Mouse (Mus musculus) neural tube, embryonic 10.5 days (tissue): ENCODE measurements at regions not wholly inside any gene's neighbourhood (a gene's known extent, or its start where the extent isn't known, plus 50 kb on each side); places are given as distances from the start of the nearest gene placed in this dataset.

Experiments used
- DNase-seq: peaks from one replicate; pipeline ENCODE4 v3.0.0-alpha.2; 2017; ENCODE audit warnings: low spot score; ENCODE audit errors: extremely low spot score

DNA sequence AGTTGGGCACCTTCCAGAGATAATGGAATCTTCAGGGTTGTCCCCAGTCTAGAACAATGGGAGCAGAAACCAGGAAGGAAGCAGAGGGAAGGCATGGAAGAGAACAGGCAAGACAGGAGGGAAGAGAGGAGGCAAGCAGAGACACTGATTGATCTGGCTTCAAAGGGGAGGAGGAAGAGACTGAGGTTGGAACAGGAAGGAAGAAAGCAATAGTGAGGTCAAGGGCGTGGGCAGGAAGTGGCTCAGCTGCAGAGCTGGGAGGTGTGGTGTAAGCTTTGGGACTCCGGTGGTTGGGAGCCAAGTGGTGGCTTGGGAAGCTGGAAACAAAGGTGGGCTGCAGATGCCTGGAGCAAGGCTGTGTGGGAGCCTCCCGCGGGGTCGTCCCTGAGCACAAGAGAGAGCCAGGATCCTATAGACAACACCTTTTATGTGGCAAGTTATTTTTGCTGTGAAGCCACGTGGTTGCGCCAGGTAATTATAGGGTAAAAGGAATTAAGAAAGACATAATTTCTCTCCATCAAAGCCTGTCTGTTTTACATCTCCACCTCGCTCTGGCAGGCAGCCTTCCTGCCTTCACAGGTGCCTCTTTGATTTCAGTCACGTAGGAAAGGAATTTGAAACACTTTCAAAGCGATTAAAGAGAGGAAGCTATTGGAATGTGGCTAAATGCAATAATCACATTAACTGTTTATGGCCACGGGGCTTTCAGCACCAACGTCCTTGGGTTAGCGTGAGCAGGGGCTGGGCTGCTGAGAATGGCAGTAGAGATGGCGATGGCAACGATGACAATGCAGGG, 237.3 kb upstream of the Wscd1 start:
- DNase-seq = no peak

DNA sequence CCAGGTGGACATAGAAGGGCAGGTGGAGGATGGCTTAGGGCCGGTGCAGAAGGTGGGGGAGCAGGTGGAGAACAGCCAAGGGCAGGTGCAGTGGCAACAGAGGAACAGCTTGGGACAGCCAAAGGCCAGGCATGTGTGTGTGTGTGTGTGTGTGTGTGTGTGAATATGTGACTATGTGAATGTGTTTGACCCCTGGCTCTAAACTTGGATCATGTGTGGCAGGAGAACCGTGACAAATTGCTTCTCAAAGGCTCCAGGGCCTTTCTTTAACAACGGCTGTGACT, 236.7 kb upstream of the Wscd1 start:
- DNase-seq = no peak

DNA sequence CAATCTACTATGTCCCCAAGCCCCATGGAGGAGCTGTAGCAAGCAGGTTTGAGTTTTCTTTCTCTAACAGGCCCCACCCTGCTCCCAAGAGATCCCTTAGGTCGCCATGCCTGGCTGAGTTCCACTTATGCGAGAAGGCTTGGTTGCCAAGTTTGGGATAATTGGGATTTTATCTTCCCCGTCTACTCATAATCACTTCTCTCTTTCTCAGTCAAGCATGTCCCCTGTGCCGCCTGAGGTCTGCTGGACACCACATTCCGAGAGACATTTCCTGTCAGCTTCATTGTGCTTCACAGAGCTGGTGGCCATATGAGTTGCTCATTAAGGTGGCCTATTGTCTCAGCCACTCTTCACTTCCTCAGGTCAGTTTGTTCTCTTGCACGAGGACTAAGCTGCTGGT, 234.5 kb upstream of the Wscd1 start:
- no peak for DNase-seq

DNA sequence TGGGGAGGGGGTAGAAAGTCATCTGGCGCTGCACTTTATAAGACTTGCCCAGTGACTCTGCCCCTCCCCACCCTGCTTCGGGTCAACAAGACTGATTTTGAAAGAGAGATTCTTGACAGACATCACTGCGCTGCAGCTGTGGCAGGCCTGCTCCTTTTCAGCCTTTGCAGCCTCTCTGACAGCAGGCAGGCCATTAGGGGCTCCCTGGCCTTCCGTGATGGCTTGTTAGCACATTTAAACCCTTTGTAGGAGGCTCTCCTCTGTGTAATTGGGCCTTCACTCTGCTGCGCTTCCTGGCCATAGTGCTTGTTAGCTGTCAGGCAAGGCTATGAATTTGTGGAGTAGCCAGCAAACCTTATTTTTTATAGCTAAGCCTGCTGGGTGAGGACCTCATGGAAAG, 232.3 kb upstream of the Wscd1 start:
- DNase-seq = peak; percentile 27

DNA sequence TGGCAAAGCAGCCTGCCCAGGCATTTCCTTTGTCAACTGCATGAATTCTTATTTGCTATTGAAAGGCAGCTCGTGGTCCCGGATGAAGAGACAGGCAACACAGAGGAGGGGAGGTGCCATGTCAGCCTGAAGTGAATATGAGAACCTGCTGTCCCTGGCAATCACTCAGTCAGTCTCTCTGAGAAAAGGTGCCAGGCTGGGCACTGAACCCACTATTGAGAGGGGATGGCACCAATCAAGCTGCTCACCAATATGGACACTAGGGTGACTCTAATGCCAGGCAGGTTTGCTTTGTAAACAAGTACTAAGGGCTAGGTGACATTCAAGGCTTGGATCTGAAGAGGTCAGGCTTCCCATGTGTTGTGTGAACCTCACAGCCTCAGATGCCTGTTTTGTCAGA, 222.0 kb upstream of the Wscd1 start:
- DNase-seq = no peak

DNA sequence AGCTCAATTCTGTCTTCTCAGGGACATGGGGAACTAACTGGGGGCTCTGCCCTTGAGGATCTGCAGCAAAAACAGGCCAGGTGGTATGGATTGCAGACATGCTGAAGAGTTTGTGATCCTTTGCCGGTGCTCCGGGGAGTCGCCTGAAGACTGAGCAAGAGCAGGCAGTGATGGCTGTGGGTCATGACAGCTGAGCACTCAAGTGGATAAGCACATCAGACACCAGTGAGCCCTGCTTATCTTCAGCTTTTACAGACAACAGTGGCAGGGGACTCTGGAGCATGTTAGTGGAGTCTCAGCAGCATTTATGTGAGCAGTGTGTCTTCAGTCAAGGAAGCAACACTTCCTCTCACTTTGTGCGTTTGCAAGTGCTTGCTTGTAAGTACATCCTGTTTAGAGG, 221.1 kb upstream of the Wscd1 start:
- no peak for DNase-seq

DNA sequence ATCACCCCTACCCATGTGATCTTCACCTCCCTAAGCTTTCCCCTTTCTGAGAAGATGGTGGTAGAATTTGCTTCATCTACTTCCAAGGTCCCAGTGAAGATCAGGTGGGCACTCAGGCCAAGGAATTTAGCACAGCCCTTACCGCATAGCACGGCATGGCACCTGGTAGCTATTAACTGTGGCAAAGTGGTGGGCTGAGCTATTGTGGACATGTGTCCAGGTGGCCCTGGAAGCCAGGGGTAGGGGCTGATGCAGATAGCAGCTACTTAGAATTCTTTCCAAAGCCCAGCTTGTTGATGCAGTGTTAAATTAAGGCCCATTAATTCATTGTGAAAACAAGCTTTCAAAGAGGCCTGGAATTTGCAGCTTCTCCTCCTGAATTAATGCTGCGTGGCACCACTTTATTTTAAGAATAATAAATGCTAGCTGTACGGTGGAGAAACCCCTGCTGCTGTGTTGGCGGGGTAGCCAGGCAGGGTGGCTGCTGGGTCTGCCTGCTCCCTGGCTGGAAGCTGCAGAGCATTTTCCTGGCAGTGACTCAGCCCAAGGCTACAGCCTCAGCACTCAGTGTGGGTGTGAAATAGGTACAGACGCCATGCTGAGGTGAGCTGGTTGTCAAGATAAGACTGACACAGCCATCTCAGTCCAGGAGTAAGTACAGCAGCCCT, 208.4 kb upstream of the Wscd1 start:
- DNase-seq = no peak

DNA sequence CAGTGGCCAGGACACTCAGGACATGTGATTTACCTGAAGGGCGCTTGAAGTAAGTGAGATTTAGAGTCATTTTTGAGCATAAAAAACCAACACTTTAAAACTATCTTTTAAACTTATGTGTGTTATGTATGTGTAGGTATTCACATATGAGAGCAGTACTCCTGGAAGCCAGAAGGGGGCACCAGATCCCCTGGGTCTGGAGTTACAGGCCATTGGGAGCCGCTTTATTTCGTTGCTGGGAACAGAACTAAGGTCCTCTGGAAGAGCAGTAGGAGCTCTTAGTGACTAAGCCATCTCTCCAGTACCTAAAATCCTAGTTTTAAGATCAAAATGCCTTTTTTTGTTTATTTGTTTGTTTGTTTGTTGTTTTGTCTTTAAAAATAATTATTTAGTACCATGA, 192.3 kb upstream of the Wscd1 start:
- no peak for DNase-seq

DNA sequence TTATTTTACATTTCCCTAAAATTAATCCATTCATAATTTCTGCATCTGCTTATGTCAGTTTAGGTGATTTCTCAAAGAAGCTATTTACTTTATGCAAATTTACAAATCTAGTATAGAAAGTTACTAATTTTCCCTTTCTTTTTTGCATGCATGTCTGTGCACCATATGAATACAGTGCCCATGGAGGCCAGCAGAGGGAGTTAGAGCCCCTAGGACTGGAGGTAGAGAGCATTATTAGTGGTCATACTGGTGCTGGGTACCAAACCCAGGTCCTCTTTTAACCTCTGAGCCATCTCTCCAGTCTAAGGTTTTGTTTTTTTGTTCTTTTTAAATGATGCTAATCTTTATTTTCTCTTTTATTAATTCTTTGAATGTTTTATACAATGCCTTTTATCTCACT, 184.9 kb upstream of the Wscd1 start:
- no peak for DNase-seq

DNA sequence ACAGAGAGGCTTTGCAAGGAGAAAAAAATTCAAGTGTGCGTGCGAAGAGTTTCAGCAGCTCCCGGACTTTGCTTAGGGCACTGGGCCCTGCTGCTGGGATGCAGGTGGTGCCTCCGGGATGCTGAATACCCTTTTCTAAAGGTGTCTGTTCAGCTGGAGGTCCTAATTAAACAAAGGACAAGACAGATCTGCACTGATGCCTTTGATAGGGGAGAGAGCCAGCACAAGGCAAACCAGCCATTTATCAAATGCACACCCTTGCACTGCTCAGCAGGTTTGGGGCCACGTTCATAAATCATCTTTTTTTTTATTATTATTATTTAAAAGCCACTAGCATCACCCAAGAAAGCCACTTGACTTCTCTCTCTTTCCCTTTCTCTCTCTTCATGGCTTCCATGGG, 172.9 kb upstream of the Wscd1 start:
- DNase-seq = no peak

DNA sequence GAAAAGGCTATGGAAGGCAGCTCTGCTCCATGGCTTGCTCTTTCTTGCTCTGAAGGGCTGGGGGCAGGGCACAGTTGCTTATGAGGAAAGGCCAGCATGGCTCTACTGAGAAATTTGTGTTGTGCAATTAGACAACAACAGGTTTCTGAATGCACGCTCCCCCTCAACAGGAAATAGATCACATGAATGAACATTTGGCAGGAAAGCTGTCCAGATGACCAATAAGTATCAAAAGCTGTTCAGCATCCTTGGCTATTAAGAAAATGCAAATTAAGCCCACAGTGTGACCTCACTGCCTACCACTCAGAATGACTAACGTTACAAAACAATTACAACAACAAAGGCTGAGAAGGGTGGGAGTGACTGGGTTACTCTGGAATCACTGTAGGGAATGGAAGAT, 167.9 kb upstream of the Wscd1 start:
- DNase-seq = no peak

DNA sequence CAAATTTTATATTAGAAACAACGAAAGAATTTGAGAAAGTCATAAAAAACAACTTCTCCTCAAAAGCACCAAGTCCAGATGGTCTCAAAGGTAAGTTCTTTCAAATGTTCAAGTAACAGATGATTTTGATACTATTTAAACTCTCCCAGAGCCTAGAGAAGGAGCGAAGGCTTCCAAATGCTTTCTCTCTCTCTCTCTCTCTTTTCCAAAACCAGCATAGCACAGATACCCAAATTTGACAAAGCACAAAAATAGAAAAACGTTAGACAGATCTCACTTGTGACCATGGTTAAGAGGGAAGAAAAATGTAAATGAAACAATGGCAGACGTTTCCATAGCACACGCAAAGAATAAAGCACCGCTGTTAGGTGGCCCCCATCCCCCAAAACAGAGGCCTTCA, 158.7 kb upstream of the Wscd1 start:
- DNase-seq = no peak

DNA sequence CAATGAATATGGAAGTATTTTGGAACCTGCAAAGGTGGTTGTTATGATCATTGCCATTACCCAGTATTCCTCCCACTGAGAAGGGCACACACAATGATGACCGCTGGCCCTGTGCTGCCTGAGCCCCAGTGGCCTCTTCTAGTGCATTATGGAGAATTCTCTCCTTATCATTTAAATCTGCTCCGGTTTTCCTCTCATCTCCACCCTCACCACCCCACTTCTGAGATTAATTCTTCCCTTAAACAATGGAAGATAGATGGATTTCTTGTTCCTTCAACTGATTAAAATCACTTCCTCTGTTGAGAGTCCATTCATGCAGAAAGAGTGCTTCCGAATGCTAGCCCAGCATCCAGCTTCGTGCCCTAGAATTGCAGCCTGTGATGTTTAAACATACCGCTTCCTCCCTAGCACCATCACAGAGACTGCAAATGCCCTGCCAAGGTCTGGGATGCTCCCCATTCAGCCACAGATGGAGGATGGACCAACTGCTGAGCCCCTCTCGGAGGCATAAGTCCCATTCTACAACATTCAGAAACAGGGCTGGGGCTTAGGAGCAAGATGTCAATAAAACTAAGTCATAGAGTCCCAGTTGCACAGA, 155.4 kb upstream of the Wscd1 start:
- no peak for DNase-seq

DNA sequence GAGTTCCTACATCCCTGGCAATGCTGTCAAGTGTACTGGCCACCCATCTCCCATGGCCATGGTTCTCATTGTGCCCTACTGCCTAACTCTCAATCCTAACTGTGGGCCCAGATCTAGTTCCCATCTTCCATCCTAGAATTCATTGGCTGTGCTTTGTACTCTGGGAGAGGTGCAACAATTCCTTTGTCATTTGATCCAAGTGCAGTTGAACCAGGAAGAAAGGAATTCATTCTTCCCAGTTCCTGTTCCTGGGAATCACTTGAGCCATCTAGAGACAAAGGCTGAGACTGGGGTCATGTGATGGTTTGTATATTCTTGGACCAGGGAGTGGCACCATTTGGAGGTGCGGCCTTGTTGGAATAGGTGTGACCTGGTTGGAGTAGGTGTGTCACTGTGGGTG, 152.0 kb upstream of the Wscd1 start:
- DNase-seq = no peak

DNA sequence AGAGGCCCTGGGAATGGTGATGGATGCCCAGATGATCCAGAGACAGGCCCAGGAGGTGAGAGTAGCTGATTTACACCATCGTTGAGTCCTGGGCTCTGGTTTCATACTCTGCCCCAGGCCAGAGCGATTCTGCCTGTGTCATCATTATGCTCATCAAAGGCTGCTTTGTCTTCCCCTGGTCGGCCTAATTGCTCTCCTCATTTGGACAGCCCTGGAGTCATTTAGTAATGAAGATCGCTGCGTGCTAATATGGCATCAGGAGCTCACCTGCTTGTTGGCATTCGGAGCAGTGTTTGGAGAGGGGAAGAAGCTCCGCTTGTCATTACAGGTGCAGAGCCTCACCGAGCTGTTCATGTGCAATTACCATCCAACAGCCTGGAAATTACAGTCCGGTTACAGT, 138.9 kb upstream of the Wscd1 start:
- DNase-seq = no peak

DNA sequence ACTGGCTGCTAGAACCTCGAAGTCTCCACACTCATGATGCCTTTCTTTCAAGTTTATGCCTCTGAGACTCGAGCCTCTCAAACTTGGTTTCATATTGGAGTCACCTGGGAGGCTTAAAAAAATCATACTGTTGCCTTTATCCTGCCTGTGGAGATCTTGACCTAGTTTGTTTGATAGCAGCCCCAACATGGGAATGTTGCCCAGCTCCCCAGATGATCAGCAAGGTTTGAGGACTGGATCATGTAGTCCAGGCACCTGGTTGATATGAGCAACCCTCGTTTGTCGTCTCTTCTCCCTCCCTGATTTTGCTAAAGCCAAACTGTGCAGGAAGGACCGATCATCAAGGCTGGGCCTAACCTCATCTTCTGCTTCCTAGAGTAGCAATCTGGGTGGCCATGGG, 134.2 kb upstream of the Wscd1 start:
- DNase-seq = no peak

DNA sequence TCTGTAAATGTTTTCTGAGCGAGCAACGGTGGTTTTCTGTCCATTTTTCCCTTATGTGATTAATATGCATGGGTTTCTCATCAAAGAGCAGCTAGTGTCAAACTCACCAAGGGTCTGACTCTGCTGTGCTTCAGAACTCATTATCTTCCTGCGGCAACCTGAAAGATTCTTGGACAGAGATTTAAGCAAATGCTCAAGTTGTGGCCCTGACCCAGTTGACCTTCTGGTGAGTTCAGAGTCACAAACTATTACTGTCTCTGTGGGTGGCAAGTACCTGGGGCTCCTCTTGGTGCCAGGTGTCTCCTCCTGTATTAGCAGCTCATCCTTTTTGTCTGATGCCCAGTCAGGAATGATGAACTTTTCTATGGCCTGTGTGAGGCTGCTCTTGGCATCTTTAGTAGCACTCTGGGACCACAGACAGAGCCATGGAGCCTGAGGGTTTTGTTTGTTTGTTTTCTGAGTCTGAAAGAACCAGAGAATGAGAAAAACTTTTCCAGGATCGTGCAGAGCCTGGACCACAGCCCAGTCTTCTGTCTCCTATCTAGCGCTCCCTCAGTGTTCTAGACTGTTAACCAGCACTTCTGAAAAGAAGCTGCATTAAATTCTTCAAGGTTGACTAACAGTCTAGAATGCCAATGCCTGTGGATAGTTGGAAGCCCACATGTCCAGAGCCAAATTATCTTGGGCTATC, 124.1 kb upstream of the Wscd1 start:
- no peak for DNase-seq

DNA sequence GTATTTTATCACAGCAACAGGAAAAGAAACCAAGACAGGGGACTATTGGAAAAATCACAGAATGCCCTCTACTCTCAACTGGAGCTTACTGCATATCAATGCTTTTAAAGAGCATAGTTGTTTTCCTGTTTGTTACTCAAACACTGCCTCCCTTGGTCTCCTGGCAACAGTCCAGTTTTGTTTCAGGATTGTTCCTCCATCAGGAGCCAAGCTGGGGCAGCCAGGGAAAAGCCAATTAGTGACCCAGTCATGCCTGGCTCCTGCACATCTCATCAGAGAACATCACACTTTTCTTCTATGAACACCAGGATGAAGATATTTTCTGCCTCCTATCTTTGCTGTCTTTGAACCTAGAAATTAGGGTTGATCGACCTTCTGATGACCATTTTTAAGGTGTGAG, 113.6 kb upstream of the Wscd1 start:
- DNase-seq = no peak

DNA sequence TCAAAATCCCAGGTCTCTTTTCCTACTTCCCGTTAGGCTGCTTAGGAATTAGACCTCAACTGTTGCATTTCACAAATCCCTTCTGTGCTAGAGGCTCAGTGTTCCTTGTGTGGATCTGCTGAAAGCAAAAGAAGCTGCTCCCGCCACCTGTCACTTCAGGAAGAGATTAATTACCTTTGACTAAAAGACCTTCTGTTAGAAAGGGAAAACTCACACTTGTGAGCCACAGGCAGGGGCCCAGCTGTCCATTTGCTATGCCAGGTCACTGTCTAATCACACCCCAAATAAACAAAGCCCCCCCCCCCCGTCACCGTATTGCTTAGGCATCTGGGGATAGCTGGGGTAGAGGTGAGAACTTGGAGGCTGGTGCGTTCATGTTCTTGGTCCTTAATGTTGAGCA, 112.9 kb upstream of the Wscd1 start:
- peak; percentile 51 for DNase-seq

DNA sequence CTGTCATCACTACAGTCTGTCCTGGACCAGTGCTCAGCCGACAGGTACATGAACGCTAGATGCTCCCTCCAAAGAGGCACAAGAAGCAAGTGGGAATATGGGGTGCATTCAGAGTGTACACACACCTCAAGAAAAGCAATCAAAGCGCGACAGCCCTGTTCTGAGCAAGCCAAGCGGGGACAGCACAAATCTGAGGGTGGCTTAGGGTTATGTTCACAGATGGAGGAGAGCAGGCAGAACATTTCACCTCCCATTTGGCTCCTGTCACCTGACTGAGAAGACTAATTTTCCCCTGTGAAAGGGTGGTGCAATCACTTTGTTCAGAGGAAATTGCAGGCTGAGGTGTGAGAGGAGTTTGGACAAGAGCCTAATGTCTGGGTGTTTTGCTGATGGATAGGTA, 106.8 kb upstream of the Wscd1 start:
- no peak for DNase-seq

DNA sequence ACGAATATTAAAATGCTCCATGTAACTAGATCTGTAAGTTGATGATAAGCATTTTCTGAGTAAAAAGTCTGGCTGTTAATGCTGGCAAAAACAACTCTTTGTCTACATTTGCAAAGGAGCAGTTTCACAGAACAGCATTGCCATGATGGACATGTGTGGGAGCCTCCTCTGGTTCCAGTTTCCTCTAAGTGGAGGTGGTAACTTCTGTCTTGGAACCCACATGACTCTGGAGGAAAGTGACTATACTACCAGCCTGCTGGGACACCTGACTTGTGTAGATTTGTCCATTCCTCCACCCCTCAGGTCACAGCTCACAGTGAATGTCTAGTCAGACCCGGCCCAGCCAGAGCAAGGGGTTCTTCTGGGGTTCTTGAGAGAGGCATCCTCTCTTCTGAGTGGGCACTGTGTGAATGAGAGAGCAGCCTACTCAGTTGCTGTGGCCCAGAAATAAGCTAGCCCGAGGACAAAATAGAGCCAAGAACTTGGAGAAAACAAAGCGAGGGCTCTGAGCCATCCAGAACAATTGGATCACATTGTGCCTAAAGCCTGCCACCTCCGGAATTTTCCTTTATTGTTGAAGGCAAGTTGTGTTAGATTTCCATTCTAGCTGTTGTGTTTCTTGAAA, 97.9 kb upstream of the Wscd1 start:
- no peak for DNase-seq

DNA sequence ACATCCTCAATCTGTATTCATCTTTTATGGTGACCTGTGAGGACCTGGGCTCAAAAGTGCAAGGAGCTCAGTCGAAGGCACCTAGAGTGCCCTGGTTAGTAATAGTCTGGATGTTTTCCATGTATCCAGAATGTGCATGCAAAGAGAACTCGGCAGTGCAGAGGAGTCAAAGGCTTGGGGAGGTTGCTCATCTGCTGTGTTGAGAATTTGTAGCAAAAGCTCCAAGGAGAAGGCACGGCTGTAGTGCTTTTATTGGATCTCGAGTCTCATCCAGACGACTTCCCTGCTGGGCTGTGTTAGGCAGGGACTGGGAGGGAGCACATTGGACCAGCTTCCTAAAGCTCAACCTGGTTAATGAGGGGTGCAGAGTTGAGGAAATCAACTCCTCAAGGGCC, 97.3 kb upstream of the Wscd1 start:
- no peak for DNase-seq
